Mouse (Mus musculus) ES-Bruce4 (cell line): ENCODE results near the gene Aifm3.

Experiments used
- CTCF ChIP-seq: IDR thresholded peaks from one replicate; pipeline ENCODE4 v1.8.1; 2011; ENCODE audit warnings: low read depth, low read length
- POLR2A ChIP-seq: IDR thresholded peaks from one replicate; pipeline ENCODE4 v1.8.1; 2011; ENCODE audit warnings: low read length; ENCODE audit not compliant: insufficient read depth

- TF ChIP-seq POLR2A (no peak), CTCF (no peak)
Measured at GRCm38 (mm10) chr16:17502681-17503080, 13.3 kb downstream of the Aifm3 start.
